Mouse (Mus musculus) intestine, postnatal 0 days (tissue): ENCODE data around the gene A230050P20Rik. TPM values are rescaled to one million over a fixed set of nuclear protein-coding genes. Genes with fewer than 3 reads are reported as not detected.

Source experiments
- ATAC-seq: fragments of 200-750 bp; cut with Nextera tagmentation; 2 replicates; pipeline ENCODE4 v1.8.0; 2017; ENCODE audit warnings: mild to moderate bottlenecking, moderate TSS enrichment, moderate library complexity
- H3K27ac ChIP-seq: fragments of 300-500 bp; sonication (generic); 2 replicates; pipeline ENCODE4 v1.5.1; 2014; ENCODE audit warnings: mild to moderate bottlenecking, low read depth, low read length, moderate library complexity
- H3K27me3 ChIP-seq: fragments of 300-500 bp; sonication (generic); replicated peaks from 2 replicates; pipeline ENCODE4 v1.6.1; 2014; ENCODE audit warnings: low read length, mixed read lengths; ENCODE audit not compliant: control insufficient read depth, insufficient read depth
- H3K36me3 ChIP-seq: fragments of 300-500 bp; sonication (generic); 2 replicates; pipeline ENCODE4 v1.6.1; 2014; ENCODE audit warnings: mild to moderate bottlenecking, moderate library complexity; ENCODE audit not compliant: control insufficient read depth, insufficient read depth
- H3K4me1 ChIP-seq: fragments of 300-500 bp; sonication (generic); replicated peaks from 2 replicates; pipeline ENCODE4 v1.6.1; 2014; ENCODE audit warnings: antibody characterized with exemption, low read length, mixed read lengths; ENCODE audit not compliant: control insufficient read depth, insufficient read depth
- H3K4me2 ChIP-seq: fragments of 300-500 bp; sonication (generic); replicated peaks from 2 replicates; pipeline ENCODE4 v1.6.1; 2014; ENCODE audit warnings: low read depth, mild to moderate bottlenecking, moderate library complexity
- H3K4me3 ChIP-seq: fragments of 300-500 bp; sonication (generic); 2 replicates; pipeline ENCODE4 v1.5.1; 2014; ENCODE audit warnings: low read depth, low read length
- H3K9ac ChIP-seq: fragments of 300-500 bp; sonication (generic); 2 replicates; pipeline ENCODE4 v1.6.1; 2014; ENCODE audit warnings: mild to moderate bottlenecking, low read depth, low read length
- H3K9me3 ChIP-seq: fragments of 300-500 bp; sonication (generic); 2 replicates; pipeline ENCODE4 v1.6.1; 2016; ENCODE audit warnings: mixed run types; ENCODE audit not compliant: control insufficient read depth
- CTCF ChIP-seq: sonication (generic); IDR thresholded peaks from 2 replicates; pipeline ENCODE4 v1.5.1; 2016; ENCODE audit warnings: low read depth, mild to moderate bottlenecking, control low read depth, antibody characterized with exemption, moderate library complexity
- WGBS: fragments of 180-500 bp; shearing (Covaris S2); extraction: QIAGEN DNeasy Blood & Tissue Kit; methylation state at CpG from one replicate; pipeline ENCODE4 v1.1.7; 2014; 5-methylcytosine and 5-hydroxymethylcytosine counted together
- microRNA-seq: library from miRNA; unstranded; fragments of <30 nt; microRNA quantifications from one replicate; pipeline ENCODE4, GENCODE M21; 2016
- polyA plus RNA-seq: library from polyadenylated mRNA; unstranded; fragments of >200 nt; fragmentation: Nextera tagmentation; extraction: Ambion mirVana; gene quantifications from 2 replicates; pipeline ENCODE4 v1.2.1, GENCODE M21; 2015

A230050P20Rik gene
- polyA plus RNA-seq, 1 experiment from 2014 or later, result 4.9 TPM

- Histone ChIP-seq H3K9me3 (no peaks in the 10 kb centered on the region), H3K4me3 (peak within 1 kb of the TSS; percentile 94), H3K9ac (peak within 1 kb of the TSS; percentile 85), H3K4me1 (no peaks in the 10 kb centered on the region; the same call in 1 of the 2 replicates), H3K36me3 (peaks cover 32% of the 10 kb centered on the region), H3K27ac (peak within 1 kb of the TSS; percentile 57), H3K4me2 (peak within 1 kb of the TSS; percentile 92), H3K27me3 (no peaks in the 10 kb centered on the region)
- WGBS, result 1% methylated on average over 34 of the region's 34 CpGs
- peak; percentile 82 for ATAC-seq
- TF ChIP-seq CTCF, result peak; percentile 96
These were observed 30.1 kb downstream of the A230050P20Rik start, which contains the start of gene Eif3g for GRCm38 (mm10) chr9:20898511-20899073. Eif3g (minus strand) TSS chr9:20898623.

GRCm38 (mm10) chr9:20901466-20902173, 33.2 kb downstream of the A230050P20Rik start:
- Histone ChIP-seq H3K36me3 (peaks cover 14% of the 10 kb centered on the region), H3K9me3 (no peaks in the 10 kb centered on the region), H3K9ac (no peak overlapping the region), H3K27me3 (no peaks in the 10 kb centered on the region), H3K4me3 (no peak overlapping the region), H3K4me1 (no peaks in the 10 kb centered on the region; the same call in 1 of the 2 replicates), H3K27ac (no peak overlapping the region), H3K4me2 (peak overlapping the region; percentile 33)
- TF ChIP-seq CTCF, result peak; percentile 84
- 9% methylated on average over 13 of the region's 13 CpGs for WGBS
- no peak for ATAC-seq

GRCm38 (mm10) chr9:20902174-20902491, 33.7 kb downstream of the A230050P20Rik start:
- H3K27ac ChIP-seq, result no peak overlapping the region
- peak overlapping the region; percentile 33 for H3K4me2 ChIP-seq
- no peaks in the 10 kb centered on the region; the same call in 1 of the 2 replicates for H3K4me1 ChIP-seq
- no peak for ATAC-seq
- WGBS, result 19% methylated on average over 6 of the region's 6 CpGs
- H3K27me3 ChIP-seq, result no peaks in the 10 kb centered on the region
- H3K4me3 ChIP-seq, result no peak overlapping the region
- TF ChIP-seq CTCF, result no peak
- peaks cover 14% of the 10 kb centered on the region for H3K36me3 ChIP-seq
- H3K9me3 ChIP-seq, result no peaks in the 10 kb centered on the region
- no peak overlapping the region for H3K9ac ChIP-seq

- H3K9me3 ChIP-seq, result no peaks in the 10 kb centered on the region
- H3K27me3 ChIP-seq, result no peaks in the 10 kb centered on the region
- H3K36me3 ChIP-seq, result peaks cover 89% of the 10 kb centered on the region
- no peak for TF ChIP-seq CTCF
- no peak for ATAC-seq
- H3K9ac ChIP-seq, result no peak overlapping the region
- H3K27ac ChIP-seq, result no peak overlapping the region
- H3K4me1 ChIP-seq, result no peaks in the 10 kb centered on the region
- H3K4me3 ChIP-seq, result no peak overlapping the region
- WGBS, result 87% methylated on average over 9 of the region's 9 CpGs
- no peak overlapping the region for H3K4me2 ChIP-seq
These were observed 41.5 kb downstream of the A230050P20Rik start for GRCm38 (mm10) chr9:20909948-20910347.

- Histone ChIP-seq H3K27me3 (no peaks in the 10 kb centered on the region), H3K27ac (no peak overlapping the region), H3K4me2 (no peak overlapping the region), H3K36me3 (peaks cover 92% of the 10 kb centered on the region), H3K4me3 (no peak overlapping the region), H3K9ac (no peak overlapping the region), H3K9me3 (no peaks in the 10 kb centered on the region), H3K4me1 (no peaks in the 10 kb centered on the region)
- 71% methylated on average over 4 of the region's 4 CpGs for WGBS
- peak; percentile 70 for TF ChIP-seq CTCF
- no peak for ATAC-seq
These were observed 47.7 kb downstream of the A230050P20Rik start for GRCm38 (mm10) chr9:20916160-20916559.

- peaks cover 92% of the 10 kb centered on the region for H3K36me3 ChIP-seq
- no peaks in the 10 kb centered on the region for H3K27me3 ChIP-seq
- WGBS, result 94% methylated on average over 3 of the region's 3 CpGs
- H3K9me3 ChIP-seq, result no peaks in the 10 kb centered on the region
- no peak overlapping the region for H3K4me3 ChIP-seq
- no peak overlapping the region for H3K9ac ChIP-seq
- no peak overlapping the region for H3K27ac ChIP-seq
- TF ChIP-seq CTCF, result no peak
- H3K4me2 ChIP-seq, result no peak overlapping the region
- H3K4me1 ChIP-seq, result no peaks in the 10 kb centered on the region
- ATAC-seq, result no peak
These were observed 54.8 kb downstream of the A230050P20Rik start for GRCm38 (mm10) chr9:20923258-20923657.

Small RNA genes lying within 50 kb of the gene (microRNA-seq; reads per million reads assigned to microRNA genes)
- gene Mir7081, result 0.82 reads per million

Other genes starting within 250 kb of the A230050P20Rik start
- gene Ubl5, start 225.8 kb upstream of the A230050P20Rik start, polyA plus RNA-seq, result 557 and 578 TPM in 2 replicates
- 7.4 and 7.6 TPM in 2 replicates for gene Fbxl12, start 223.9 kb upstream of the A230050P20Rik start, polyA plus RNA-seq
- gene Pin1, start 216.5 kb upstream of the A230050P20Rik start, polyA plus RNA-seq, result 27.1 and 27.2 TPM in 2 replicates
- gene Olfm2, start 122.3 kb upstream of the A230050P20Rik start, polyA plus RNA-seq, result 3.7 and 4.1 TPM in 2 replicates
- gene Col5a3, start 53.6 kb upstream of the A230050P20Rik start, polyA plus RNA-seq, result 1.2 and 1.9 TPM in 2 replicates
- not detected in 2 replicates for gene Rdh8, start 50.1 kb upstream of the A230050P20Rik start, polyA plus RNA-seq
- gene Angptl6, start 11.1 kb downstream of the A230050P20Rik start, polyA plus RNA-seq, result 9.4 and 9.8 TPM in 2 replicates
- gene Ppan, start 19.5 kb downstream of the A230050P20Rik start, polyA plus RNA-seq, result 18.7 and 21.4 TPM in 2 replicates
- gene Eif3g, start 30.0 kb downstream of the A230050P20Rik start, polyA plus RNA-seq, result 131 and 138 TPM in 2 replicates
- gene Dnmt1, start 91.2 kb downstream of the A230050P20Rik start, polyA plus RNA-seq, result 18.5 and 19.2 TPM in 2 replicates
- gene S1pr2, start 108.1 kb downstream of the A230050P20Rik start, polyA plus RNA-seq, result 9.5 and 11.4 TPM in 2 replicates
- 107 and 113 TPM in 2 replicates for gene Mrpl4, start 134.1 kb downstream of the A230050P20Rik start, polyA plus RNA-seq
- gene Icam1, start 147.3 kb downstream of the A230050P20Rik start, polyA plus RNA-seq, result 10.2 and 11.8 TPM in 2 replicates
- gene Icam4, start 160.7 kb downstream of the A230050P20Rik start, polyA plus RNA-seq, result 0.12 and 0.20 TPM in 2 replicates
- 0.08 and 0.12 TPM in 2 replicates for gene Icam5, start 163.4 kb downstream of the A230050P20Rik start, polyA plus RNA-seq
- gene Zglp1, start 198.5 kb downstream of the A230050P20Rik start, polyA plus RNA-seq, result not detected in 2 replicates
- 0.09 and 0.13 TPM in 2 replicates for gene Gm49373, start 204.5 kb downstream of the A230050P20Rik start, polyA plus RNA-seq
- gene Fdx1l, start 205.0 kb downstream of the A230050P20Rik start, polyA plus RNA-seq, result 42.7 and 46.3 TPM in 2 replicates
- 0.22 and 0.42 TPM in 2 replicates for gene Gm38431, start 223.4 kb downstream of the A230050P20Rik start, polyA plus RNA-seq
- 22.5 and 26.2 TPM in 2 replicates for gene Raver1, start 223.4 kb downstream of the A230050P20Rik start, polyA plus RNA-seq